Mouse (Mus musculus) right cerebral cortex, postnatal 10 days (tissue): ENCODE measurements at regions not wholly inside any gene's neighbourhood (a gene's known extent, or its start where the extent isn't known, plus 50 kb on each side); places are given as distances from the start of the nearest gene placed in this dataset.

ENCODE experiments used
- DNase-seq, 2 experiments: peaks; one replicate each; pipeline ENCODE4 v3.0.0; 2021; ENCODE audit warnings: low spot score in 2 of 2

GRCm38 (mm10) chr9:113496176-113496732, 211.8 kb downstream of the Pdcd6ip start:
- no peak for DNase-seq

- peak; percentile 83 to 92 for DNase-seq
Observed at GRCm38 (mm10) chr9:113488651-113489050, 219.4 kb downstream of the Pdcd6ip start.

GRCm38 (mm10) chr9:113486494-113487081, 221.5 kb downstream of the Pdcd6ip start:
- no peak for DNase-seq

GRCm38 (mm10) chr9:113479897-113480296, 228.2 kb downstream of the Pdcd6ip start:
- DNase-seq: no peak

GRCm38 (mm10) chr9:113478761-113479265, 229.2 kb downstream of the Pdcd6ip start:
- no peak for DNase-seq

GRCm38 (mm10) chr9:113471781-113472180, 236.3 kb downstream of the Pdcd6ip start:
- peak; percentile 87 to 95 for DNase-seq

- no peak for DNase-seq
Observed at GRCm38 (mm10) chr9:113462888-113463287, 245.2 kb downstream of the Pdcd6ip start.

GRCm38 (mm10) chr9:113462267-113462887, 245.7 kb downstream of the Pdcd6ip start:
- DNase-seq: no peak

- no peak for DNase-seq
Observed at GRCm38 (mm10) chr9:113459885-113460284, 248.2 kb downstream of the Pdcd6ip start.

GRCm38 (mm10) chr9:113459221-113459620, 248.8 kb downstream of the Pdcd6ip start:
- no peak for DNase-seq

- no peak for DNase-seq
Observed at GRCm38 (mm10) chr9:113458741-113459154, 249.3 kb downstream of the Pdcd6ip start.

GRCm38 (mm10) chr9:113457169-113457850, 250.7 kb downstream of the Pdcd6ip start:
- no peak for DNase-seq

GRCm38 (mm10) chr9:113455577-113455976, 252.5 kb downstream of the Pdcd6ip start:
- no peak for DNase-seq

GRCm38 (mm10) chr9:113453231-113453630, 254.8 kb downstream of the Pdcd6ip start:
- DNase-seq: no peak

GRCm38 (mm10) chr9:113441770-113442411, 266.2 kb downstream of the Pdcd6ip start:
- peak; percentile 87 to 90 for DNase-seq

GRCm38 (mm10) chr9:113438394-113438793, 269.7 kb downstream of the Pdcd6ip start:
- no peak for DNase-seq

GRCm38 (mm10) chr9:113435921-113436320, 272.1 kb downstream of the Pdcd6ip start:
- peak in 1 of 2 experiments; percentile 48 for DNase-seq

GRCm38 (mm10) chr9:113433424-113433823, 274.6 kb downstream of the Pdcd6ip start:
- DNase-seq: no peak

GRCm38 (mm10) chr9:113432601-113433179, 275.4 kb downstream of the Pdcd6ip start:
- no peak for DNase-seq

- no peak for DNase-seq
Observed at GRCm38 (mm10) chr9:113430411-113430810, 277.6 kb downstream of the Pdcd6ip start.

GRCm38 (mm10) chr9:113427281-113427680, 280.8 kb downstream of the Pdcd6ip start:
- no peak for DNase-seq

- DNase-seq: no peak
Observed at GRCm38 (mm10) chr9:113426324-113426723, 281.7 kb downstream of the Pdcd6ip start.
